Mouse (Mus musculus): ENCODE data around the gene Pla2g4d.

DNA sequence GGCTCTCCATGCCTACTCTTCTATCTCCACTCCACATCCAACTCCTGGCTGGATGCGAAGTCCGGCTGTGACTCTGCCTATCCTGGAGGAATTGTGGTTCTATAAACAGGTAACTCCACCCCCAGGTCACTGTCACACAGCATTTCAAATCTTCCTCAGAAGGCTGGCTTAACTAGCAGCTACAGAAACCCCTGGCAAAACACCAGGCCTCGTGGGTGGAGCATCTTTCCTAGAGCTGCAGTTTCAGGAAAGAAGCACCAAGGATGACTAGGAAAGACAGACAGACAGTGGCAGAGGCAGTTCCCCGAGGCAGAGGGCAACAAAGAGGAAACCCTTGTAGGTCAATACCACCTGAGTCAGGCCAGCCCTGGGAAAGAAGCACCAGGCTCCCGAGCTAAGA is at the start of gene Pla2g4d:
- TF ChIP-seq CHD2 (IDR thresholded peaks at IDR 0.05; ENCODE audit: low read length), result no peak
- TF ChIP-seq MYC (IDR thresholded peaks at IDR 0.05; ENCODE audit: low read depth, low read length), result no peak
- no peak for TF ChIP-seq CTCF (conservative IDR thresholded peaks at IDR 0.05 in 1 of 2, IDR thresholded peaks at IDR 0.05 in 1 of 2; ENCODE audit: low read depth in 2 of 2, low read length in 2 of 2)
- no peak for TF ChIP-seq POLR2A (IDR thresholded peaks at IDR 0.05; ENCODE audit: low read depth, low read length)
- TF ChIP-seq E2F4 (IDR thresholded peaks at IDR 0.05; ENCODE audit: insufficient replicate concordance, low read depth, low read length), result no peak
- TF ChIP-seq MAZ (IDR thresholded peaks at IDR 0.05; ENCODE audit: low read depth, low read length), result no peak
- no peak for TF ChIP-seq SMC3 (IDR thresholded peaks at IDR 0.05; ENCODE audit: low read depth, low read length)
- no peak for TF ChIP-seq ELF1 (IDR thresholded peaks at IDR 0.05; ENCODE audit: low read depth, low read length)
- TF ChIP-seq JUND (conservative IDR thresholded peaks at IDR 0.05; ENCODE audit: low read depth, low read length), result no peak
- no peak for TF ChIP-seq IRF4 (IDR thresholded peaks at IDR 0.05; ENCODE audit: low read depth, low read length)

Data from CH12.LX (cell line).